Mouse (Mus musculus): Measurements from ENCODE around the gene Cep70. TPM values are rescaled to one million over a fixed set of nuclear protein-coding genes. Genes with fewer than 3 reads are reported as not detected.

Cep70 gene
- polyA plus RNA-seq, 1 experiment from 2014 or later: 53.2 TPM

GRCm38 (mm10) chr9:99253861-99254260 lies 10.7 kb downstream of the Cep70 start:
- Histone ChIP-seq H3K4me3 (ENCODE audit: low read depth, low read length) (no peak overlapping the region), H3K4me1 (ENCODE audit: control insufficient read depth, insufficient read depth, low read length) (no peaks in the 10 kb centered on the region), H3K36me3 (replicated peaks; ENCODE audit: control insufficient read depth, insufficient read depth, low read depth, low read length) (no peaks in the 10 kb centered on the region), H3K27ac (replicated peaks; ENCODE audit: low read depth, low read length) (no peak overlapping the region), H3K4me2 (ENCODE audit: low read depth, low read length) (no peak overlapping the region), H3K9ac (replicated peaks; ENCODE audit: low read length) (no peak overlapping the region), H3K27me3 (ENCODE audit: control insufficient read depth, insufficient read depth, low read length) (no peaks in the 10 kb centered on the region), H3K9me3 (replicated peaks; ENCODE audit: control insufficient read depth, low read length) (no peaks in the 10 kb centered on the region)
- 93% methylated on average over 10 of the region's 10 CpGs for WGBS
- DNase-seq (ENCODE audit: low spot score) (no peak), ATAC-seq (replicated peaks; ENCODE audit: insufficient number of reproducible peaks, low FRiP score, low TSS enrichment, low read depth) (no peak)

GRCm38 (mm10) chr9:99256206-99256605 lies 13.0 kb downstream of the Cep70 start:
- Histone ChIP-seq H3K27me3 (ENCODE audit: control insufficient read depth, insufficient read depth, low read length) (no peaks in the 10 kb centered on the region), H3K4me2 (ENCODE audit: low read depth, low read length) (no peak overlapping the region), H3K4me1 (ENCODE audit: control insufficient read depth, insufficient read depth, low read length) (no peaks in the 10 kb centered on the region), H3K27ac (replicated peaks; ENCODE audit: low read depth, low read length) (no peak overlapping the region), H3K9me3 (replicated peaks; ENCODE audit: control insufficient read depth, low read length) (no peaks in the 10 kb centered on the region), H3K36me3 (replicated peaks; ENCODE audit: control insufficient read depth, insufficient read depth, low read depth, low read length) (no peaks in the 10 kb centered on the region), H3K4me3 (ENCODE audit: low read depth, low read length) (no peak overlapping the region), H3K9ac (replicated peaks; ENCODE audit: low read length) (no peak overlapping the region)
- WGBS: 93% methylated on average over 1 of the region's 1 CpGs
- no peak for DNase-seq (ENCODE audit: low spot score)
- ATAC-seq (replicated peaks; ENCODE audit: insufficient number of reproducible peaks, low FRiP score, low TSS enrichment, low read depth): no peak

- H3K4me2 ChIP-seq (ENCODE audit: low read depth, low read length): no peak overlapping the region
- H3K4me1 ChIP-seq (ENCODE audit: control insufficient read depth, insufficient read depth, low read length): no peaks in the 10 kb centered on the region
- H3K4me3 ChIP-seq (ENCODE audit: low read depth, low read length): no peak overlapping the region
- H3K27ac ChIP-seq (replicated peaks; ENCODE audit: low read depth, low read length): no peak overlapping the region
- no peak overlapping the region for H3K9ac ChIP-seq (replicated peaks; ENCODE audit: low read length)
- H3K27me3 ChIP-seq (ENCODE audit: control insufficient read depth, insufficient read depth, low read length): no peaks in the 10 kb centered on the region
- WGBS: 92% methylated on average over 3 of the region's 3 CpGs
- DNase-seq (ENCODE audit: low spot score) (no peak), ATAC-seq (replicated peaks; ENCODE audit: insufficient number of reproducible peaks, low FRiP score, low TSS enrichment, low read depth) (no peak)
- no peaks in the 10 kb centered on the region for H3K9me3 ChIP-seq (replicated peaks; ENCODE audit: control insufficient read depth, low read length)
- H3K36me3 ChIP-seq (replicated peaks; ENCODE audit: control insufficient read depth, insufficient read depth, low read depth, low read length): no peaks in the 10 kb centered on the region
Observed at GRCm38 (mm10) chr9:99256821-99257220, 13.7 kb downstream of the Cep70 start.

- no peak for ATAC-seq (replicated peaks; ENCODE audit: insufficient number of reproducible peaks, low FRiP score, low TSS enrichment, low read depth)
- Histone ChIP-seq H3K36me3 (replicated peaks; ENCODE audit: control insufficient read depth, insufficient read depth, low read depth, low read length) (no peaks in the 10 kb centered on the region), H3K4me2 (ENCODE audit: low read depth, low read length) (no peak overlapping the region), H3K27me3 (ENCODE audit: control insufficient read depth, insufficient read depth, low read length) (no peaks in the 10 kb centered on the region), H3K9ac (replicated peaks; ENCODE audit: low read length) (no peak overlapping the region), H3K4me1 (ENCODE audit: control insufficient read depth, insufficient read depth, low read length) (no peaks in the 10 kb centered on the region), H3K9me3 (replicated peaks; ENCODE audit: control insufficient read depth, low read length) (no peaks in the 10 kb centered on the region), H3K27ac (replicated peaks; ENCODE audit: low read depth, low read length) (no peak overlapping the region), H3K4me3 (ENCODE audit: low read depth, low read length) (no peak overlapping the region)
- WGBS: 76% methylated on average over 5 of the region's 5 CpGs
- no peak for DNase-seq (ENCODE audit: low spot score)
Observed at GRCm38 (mm10) chr9:99258891-99259290, 15.7 kb downstream of the Cep70 start.

- no peak overlapping the region for H3K4me3 ChIP-seq (ENCODE audit: low read depth, low read length)
- H3K27ac ChIP-seq (replicated peaks; ENCODE audit: low read depth, low read length): no peak overlapping the region
- DNase-seq (ENCODE audit: low spot score) (no peak), ATAC-seq (replicated peaks; ENCODE audit: insufficient number of reproducible peaks, low FRiP score, low TSS enrichment, low read depth) (no peak)
- no peaks in the 10 kb centered on the region for H3K4me1 ChIP-seq (ENCODE audit: control insufficient read depth, insufficient read depth, low read length)
- no peaks in the 10 kb centered on the region for H3K9me3 ChIP-seq (replicated peaks; ENCODE audit: control insufficient read depth, low read length)
- no peak overlapping the region for H3K4me2 ChIP-seq (ENCODE audit: low read depth, low read length)
- H3K27me3 ChIP-seq (ENCODE audit: control insufficient read depth, insufficient read depth, low read length): no peaks in the 10 kb centered on the region
- no peak overlapping the region for H3K9ac ChIP-seq (replicated peaks; ENCODE audit: low read length)
- WGBS: 89% methylated on average over 5 of the region's 5 CpGs
- no peaks in the 10 kb centered on the region; the same call in 1 of the 2 replicates for H3K36me3 ChIP-seq (replicated peaks; ENCODE audit: control insufficient read depth, insufficient read depth, low read depth, low read length)
Observed at GRCm38 (mm10) chr9:99304296-99304695, 61.1 kb downstream of the Cep70 start.

- DNase-seq (ENCODE audit: low spot score) (no peak), ATAC-seq (replicated peaks; ENCODE audit: insufficient number of reproducible peaks, low FRiP score, low TSS enrichment, low read depth) (no peak)
- Histone ChIP-seq H3K27ac (replicated peaks; ENCODE audit: low read depth, low read length) (no peak overlapping the region), H3K4me2 (ENCODE audit: low read depth, low read length) (no peak overlapping the region), H3K27me3 (ENCODE audit: control insufficient read depth, insufficient read depth, low read length) (no peaks in the 10 kb centered on the region), H3K4me1 (ENCODE audit: control insufficient read depth, insufficient read depth, low read length) (no peaks in the 10 kb centered on the region), H3K36me3 (replicated peaks; ENCODE audit: control insufficient read depth, insufficient read depth, low read depth, low read length) (no peaks in the 10 kb centered on the region; the same call in none of the 2 replicates), H3K4me3 (ENCODE audit: low read depth, low read length) (no peak overlapping the region), H3K9me3 (replicated peaks; ENCODE audit: control insufficient read depth, low read length) (no peaks in the 10 kb centered on the region), H3K9ac (replicated peaks; ENCODE audit: low read length) (no peak overlapping the region)
- 78% methylated on average over 6 of the region's 6 CpGs for WGBS
Observed at GRCm38 (mm10) chr9:99306226-99306625, 63.1 kb downstream of the Cep70 start.

- Histone ChIP-seq H3K9me3 (replicated peaks; ENCODE audit: control insufficient read depth, low read length) (no peaks in the 10 kb centered on the region), H3K27me3 (ENCODE audit: control insufficient read depth, insufficient read depth, low read length) (no peaks in the 10 kb centered on the region), H3K4me1 (ENCODE audit: control insufficient read depth, insufficient read depth, low read length) (no peaks in the 10 kb centered on the region), H3K27ac (replicated peaks; ENCODE audit: low read depth, low read length) (no peak overlapping the region), H3K36me3 (replicated peaks; ENCODE audit: control insufficient read depth, insufficient read depth, low read depth, low read length) (no peaks in the 10 kb centered on the region), H3K4me3 (ENCODE audit: low read depth, low read length) (no peak overlapping the region), H3K4me2 (ENCODE audit: low read depth, low read length) (no peak overlapping the region), H3K9ac (replicated peaks; ENCODE audit: low read length) (no peak overlapping the region)
- no peak for DNase-seq (ENCODE audit: low spot score)
- no peak for ATAC-seq (replicated peaks; ENCODE audit: insufficient number of reproducible peaks, low FRiP score, low TSS enrichment, low read depth)
- WGBS: 54% methylated on average over 8 of the region's 8 CpGs
Observed at GRCm38 (mm10) chr9:99319343-99319951, 76.3 kb downstream of the Cep70 start.

GRCm38 (mm10) chr9:99320006-99320405 lies 76.8 kb downstream of the Cep70 start:
- no peak for ATAC-seq (replicated peaks; ENCODE audit: insufficient number of reproducible peaks, low FRiP score, low TSS enrichment, low read depth)
- no peak overlapping the region for H3K27ac ChIP-seq (replicated peaks; ENCODE audit: low read depth, low read length)

More at GRCm38 (mm10) chr9:99320006-99320405, 76.8 kb downstream of the Cep70 start:
- Histone ChIP-seq H3K9ac (replicated peaks; ENCODE audit: low read length) (no peak overlapping the region), H3K4me1 (ENCODE audit: control insufficient read depth, insufficient read depth, low read length) (no peaks in the 10 kb centered on the region), H3K4me2 (ENCODE audit: low read depth, low read length) (no peak overlapping the region), H3K36me3 (replicated peaks; ENCODE audit: control insufficient read depth, insufficient read depth, low read depth, low read length) (no peaks in the 10 kb centered on the region), H3K27me3 (ENCODE audit: control insufficient read depth, insufficient read depth, low read length) (no peaks in the 10 kb centered on the region), H3K9me3 (replicated peaks; ENCODE audit: control insufficient read depth, low read length) (no peaks in the 10 kb centered on the region), H3K4me3 (ENCODE audit: low read depth, low read length) (no peak overlapping the region)
- no peak for DNase-seq (ENCODE audit: low spot score)
- WGBS: 79% methylated on average over 8 of the region's 8 CpGs
